Mouse (Mus musculus): ENCODE data around the gene Pcnx2. TPM values are rescaled to one million over a fixed set of nuclear protein-coding genes. Genes with fewer than 3 reads are reported as not detected.

Pcnx2 gene
- polyA plus RNA-seq, 1 experiment, result 41.4 TPM

DNA sequence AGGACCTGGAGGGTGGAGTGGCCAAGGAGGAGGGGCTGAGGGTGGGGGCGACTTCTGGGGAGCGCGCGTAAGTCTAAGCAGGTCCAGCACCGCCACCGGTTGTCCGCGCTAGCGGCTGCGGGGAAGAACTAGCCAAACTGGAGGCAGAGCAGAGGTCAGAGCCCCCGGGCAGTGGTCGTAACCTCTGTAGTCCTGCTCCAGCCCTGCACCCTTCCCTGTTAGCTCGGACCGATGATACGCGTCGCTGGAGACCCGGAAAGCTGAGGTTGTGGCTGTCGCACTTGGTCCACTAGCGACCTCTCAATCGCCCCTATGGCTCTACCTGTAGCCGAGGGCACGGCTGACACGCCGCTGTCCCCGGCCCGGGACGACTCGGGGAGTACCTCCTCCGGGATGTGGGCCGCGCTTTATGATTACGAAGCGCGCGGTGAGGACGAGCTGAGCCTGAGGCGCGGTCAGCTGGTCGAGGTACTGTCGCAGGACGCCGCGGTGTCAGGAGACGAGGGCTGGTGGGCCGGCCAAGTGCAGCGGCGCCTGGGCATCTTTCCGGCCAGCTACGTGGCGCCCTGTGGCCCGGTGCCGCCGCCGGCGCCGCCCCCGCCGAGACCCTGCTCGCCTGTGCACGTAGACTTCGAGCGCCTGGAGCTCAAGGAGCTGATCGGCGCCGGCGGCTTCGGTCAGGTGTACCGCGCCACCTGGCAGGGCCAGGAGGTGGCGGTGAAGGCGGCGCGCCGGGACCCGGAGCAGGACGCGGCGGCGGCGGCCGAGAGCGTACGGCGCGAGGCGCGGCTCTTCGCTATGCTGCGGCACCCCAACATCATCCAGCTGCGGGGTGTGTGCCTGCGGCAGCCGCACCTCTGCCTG is 12.5 kb upstream of the Pcnx2 start, which contains the start of gene Map3k21:
Map3k21 (plus strand) TSS at position 86 of the 864 bp plus-strand sequence.
- Histone ChIP-seq H3K27me3 (ENCODE audit: control insufficient read depth, insufficient read depth, low read length) (no peaks in the 10 kb centered on the region), H3K4me1 (ENCODE audit: control insufficient read depth, insufficient read depth, low read length) (no peaks in the 10 kb centered on the region; the same call in 1 of the 2 replicates), H3K27ac (ENCODE audit: insufficient read depth, low read length) (no peak within 1 kb of the TSS), H3K4me3 (replicated peaks; ENCODE audit: insufficient read depth, low read depth, low read length) (peak within 1 kb of the TSS; percentile 43)
- WGBS, result under 1% methylated on average over 85 of the region's 93 CpGs
- TF ChIP-seq CTCF (IDR thresholded peaks at IDR 0.05; ENCODE audit: borderline replicate concordance, insufficient read depth, low read depth, low read length) (no peak), POLR2A (IDR thresholded peaks at IDR 0.05; ENCODE audit: borderline replicate concordance, insufficient read depth, low read length) (no peak)
- DNase-seq, result peak; percentile 45 to 56

DNA sequence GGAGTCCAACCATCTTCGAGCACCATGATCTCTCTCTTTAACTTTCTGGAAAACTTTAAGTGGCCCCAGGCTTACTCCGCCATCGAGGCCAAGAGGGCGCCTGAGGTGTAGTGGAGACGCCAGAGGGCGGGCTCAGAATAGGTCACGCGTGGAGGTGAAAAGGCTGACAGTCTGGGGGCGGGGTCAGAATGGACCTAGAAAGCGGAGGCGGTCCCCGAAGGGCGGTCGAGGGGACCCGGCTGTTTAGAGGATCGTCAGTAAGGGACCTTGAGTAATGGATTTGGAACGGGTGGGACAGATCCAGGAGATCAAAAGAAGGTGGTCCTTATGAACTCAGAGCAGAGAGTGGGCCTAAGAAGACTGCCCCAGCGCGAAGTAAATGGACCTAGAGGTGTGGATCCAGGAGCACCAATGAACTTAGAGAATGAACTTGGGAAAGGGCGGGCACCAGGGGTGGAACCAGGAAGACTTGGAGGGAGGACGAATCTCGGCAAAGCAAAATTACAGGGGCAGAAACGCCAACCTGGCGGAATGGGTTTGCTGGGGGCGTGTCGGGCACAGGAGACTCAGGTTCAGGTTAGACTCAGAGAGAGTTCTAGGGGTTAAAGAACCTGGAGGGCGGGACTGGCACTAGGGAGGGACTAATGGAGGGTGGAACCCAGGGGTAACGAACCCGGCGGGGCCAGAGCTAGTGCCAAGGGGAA is 11.7 kb upstream of the Pcnx2 start:
- WGBS, result 8% methylated on average over 30 of the region's 30 CpGs
- DNase-seq, result peak in 1 of 2 experiments; percentile 23
- H3K4me3 ChIP-seq (replicated peaks; ENCODE audit: insufficient read depth, low read depth, low read length), result peak overlapping the region; percentile 43
- TF ChIP-seq POLR2A (IDR thresholded peaks at IDR 0.05; ENCODE audit: borderline replicate concordance, insufficient read depth, low read length), result no peak
- TF ChIP-seq CTCF (IDR thresholded peaks at IDR 0.05; ENCODE audit: borderline replicate concordance, insufficient read depth, low read depth, low read length), result no peak
- H3K27ac ChIP-seq (ENCODE audit: insufficient read depth, low read length), result no peak overlapping the region
- no peaks in the 10 kb centered on the region for H3K27me3 ChIP-seq (ENCODE audit: control insufficient read depth, insufficient read depth, low read length)
- H3K4me1 ChIP-seq (ENCODE audit: control insufficient read depth, insufficient read depth, low read length), result no peaks in the 10 kb centered on the region; the same call in 1 of the 2 replicates

DNA sequence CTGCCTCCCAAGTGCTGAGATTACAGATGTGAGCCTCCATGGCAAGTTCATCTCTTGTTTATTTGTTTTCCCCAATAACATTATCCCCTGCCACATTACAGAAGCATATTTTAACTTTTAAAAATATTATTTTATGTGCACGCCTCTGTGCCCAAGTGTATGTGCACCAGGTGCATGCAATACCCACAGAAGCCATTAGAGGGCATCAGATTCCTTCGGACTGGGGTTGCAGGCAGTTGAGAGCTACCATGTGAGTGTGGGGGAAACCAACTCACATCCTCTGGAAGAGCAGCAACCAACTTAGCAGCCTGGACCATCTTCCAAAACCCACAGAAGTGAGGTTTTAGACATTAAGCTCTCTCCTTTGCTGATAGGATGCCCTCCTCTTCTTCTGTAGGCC is 9.2 kb upstream of the Pcnx2 start:
- Histone ChIP-seq H3K4me3 (replicated peaks; ENCODE audit: insufficient read depth, low read depth, low read length) (no peak overlapping the region), H3K27me3 (ENCODE audit: control insufficient read depth, insufficient read depth, low read length) (no peaks in the 10 kb centered on the region), H3K27ac (ENCODE audit: insufficient read depth, low read length) (no peak overlapping the region), H3K4me1 (ENCODE audit: control insufficient read depth, insufficient read depth, low read length) (no peaks in the 10 kb centered on the region; the same call in 1 of the 2 replicates)
- 77% methylated on average over 2 of the region's 2 CpGs for whole genome bisulfite sequencing
- DNase-seq, result no peak
- TF ChIP-seq CTCF (IDR thresholded peaks at IDR 0.05; ENCODE audit: borderline replicate concordance, insufficient read depth, low read depth, low read length) (peak; percentile 6; the same call in 1 of the 2 replicates), POLR2A (IDR thresholded peaks at IDR 0.05; ENCODE audit: borderline replicate concordance, insufficient read depth, low read length) (no peak)

DNA sequence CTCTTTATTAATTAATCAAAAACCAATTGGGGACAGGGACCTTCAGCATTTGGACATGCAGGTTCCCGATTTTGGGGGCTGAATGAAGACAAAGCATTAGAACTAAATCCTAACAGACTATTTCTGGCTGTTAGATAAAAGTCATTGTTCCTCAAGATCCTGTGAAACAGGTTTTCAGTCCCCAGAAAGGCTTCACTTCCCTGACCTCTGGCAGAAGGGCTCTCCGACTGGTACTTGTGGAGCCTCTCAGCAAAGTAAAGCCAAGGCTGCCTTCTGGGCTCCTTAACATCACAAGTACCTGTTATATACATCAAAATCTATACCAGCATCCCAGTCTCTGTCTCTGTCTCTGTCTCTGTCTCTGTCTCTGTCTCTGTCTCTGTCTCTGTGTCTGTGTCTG is 7.2 kb upstream of the Pcnx2 start:
- no peak overlapping the region for H3K4me3 ChIP-seq (replicated peaks; ENCODE audit: insufficient read depth, low read depth, low read length)
- no peak overlapping the region for H3K27ac ChIP-seq (ENCODE audit: insufficient read depth, low read length)
- no peaks in the 10 kb centered on the region; the same call in 1 of the 2 replicates for H3K4me1 ChIP-seq (ENCODE audit: control insufficient read depth, insufficient read depth, low read length)
- 84% methylated on average over 2 of the region's 2 CpGs for WGBS
- TF ChIP-seq POLR2A (IDR thresholded peaks at IDR 0.05; ENCODE audit: borderline replicate concordance, insufficient read depth, low read length), result no peak
- TF ChIP-seq CTCF (IDR thresholded peaks at IDR 0.05; ENCODE audit: borderline replicate concordance, insufficient read depth, low read depth, low read length), result no peak
- DNase-seq, result no peak
- no peaks in the 10 kb centered on the region for H3K27me3 ChIP-seq (ENCODE audit: control insufficient read depth, insufficient read depth, low read length)

DNA sequence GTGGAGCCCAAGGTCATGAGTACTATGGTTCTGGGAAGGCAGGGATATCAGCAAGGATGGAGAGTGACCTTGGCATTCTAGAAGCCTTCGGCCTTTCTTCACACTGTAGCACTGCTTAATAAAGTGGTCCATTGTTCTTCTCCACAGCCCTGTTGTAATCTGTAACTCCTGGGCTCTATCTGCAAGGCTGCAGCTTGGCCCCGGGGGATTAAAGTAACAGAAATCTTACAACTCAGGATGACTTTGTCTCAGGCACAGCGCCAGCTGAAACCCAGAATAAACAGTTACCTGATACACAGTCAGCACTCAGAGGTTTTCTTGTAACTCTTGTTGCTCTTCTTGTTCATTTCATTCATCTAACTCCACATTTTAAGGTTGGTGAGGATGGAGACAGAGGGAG is 4.4 kb upstream of the Pcnx2 start:
- 61% methylated on average over 3 of the region's 3 CpGs for WGBS
- DNase-seq, result no peak
- no peak for TF ChIP-seq CTCF (IDR thresholded peaks at IDR 0.05; ENCODE audit: borderline replicate concordance, insufficient read depth, low read depth, low read length)
- no peak for TF ChIP-seq POLR2A (IDR thresholded peaks at IDR 0.05; ENCODE audit: borderline replicate concordance, insufficient read depth, low read length)

DNA sequence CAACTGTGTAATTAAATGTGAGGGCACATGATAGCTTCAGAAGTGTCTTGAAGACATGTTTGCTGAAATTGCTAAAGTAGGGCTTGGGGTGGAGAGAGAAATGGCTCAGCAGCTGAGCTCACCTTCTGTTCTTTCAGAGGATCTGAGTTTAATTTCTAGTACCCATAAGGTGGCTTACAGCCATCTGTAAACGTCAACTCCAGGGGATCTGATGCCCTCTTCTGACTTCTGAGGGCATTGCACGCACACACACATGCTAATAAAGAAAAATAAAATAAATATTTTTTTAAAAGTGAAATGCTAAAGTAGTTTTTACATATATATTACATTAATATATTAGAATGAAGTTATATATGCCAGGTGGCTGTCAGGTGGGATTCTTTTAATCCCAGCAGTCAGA is 3.0 kb upstream of the Pcnx2 start:
- TF ChIP-seq POLR2A (IDR thresholded peaks at IDR 0.05; ENCODE audit: borderline replicate concordance, insufficient read depth, low read length) (no peak), CTCF (IDR thresholded peaks at IDR 0.05; ENCODE audit: borderline replicate concordance, insufficient read depth, low read depth, low read length) (peak; percentile 32; the same call in 1 of the 2 replicates)
- H3K4me3 ChIP-seq (replicated peaks; ENCODE audit: insufficient read depth, low read depth, low read length), result no peak overlapping the region
- H3K4me1 ChIP-seq (ENCODE audit: control insufficient read depth, insufficient read depth, low read length), result no peaks in the 10 kb centered on the region; the same call in 1 of the 2 replicates
- WGBS, result 37% methylated on average over 2 of the region's 2 CpGs
- peak in 1 of 2 experiments; percentile 14 for DNase-seq
- no peaks in the 10 kb centered on the region for H3K27me3 ChIP-seq (ENCODE audit: control insufficient read depth, insufficient read depth, low read length)
- H3K27ac ChIP-seq (ENCODE audit: insufficient read depth, low read length), result no peak overlapping the region

More for the DNA sequence above, 4.4 kb upstream of the Pcnx2 start:
- Histone ChIP-seq H3K4me3 (replicated peaks; ENCODE audit: insufficient read depth, low read depth, low read length) (no peak overlapping the region), H3K4me1 (ENCODE audit: control insufficient read depth, insufficient read depth, low read length) (no peaks in the 10 kb centered on the region; the same call in 1 of the 2 replicates), H3K27ac (ENCODE audit: insufficient read depth, low read length) (no peak overlapping the region), H3K27me3 (ENCODE audit: control insufficient read depth, insufficient read depth, low read length) (no peaks in the 10 kb centered on the region)

DNA sequence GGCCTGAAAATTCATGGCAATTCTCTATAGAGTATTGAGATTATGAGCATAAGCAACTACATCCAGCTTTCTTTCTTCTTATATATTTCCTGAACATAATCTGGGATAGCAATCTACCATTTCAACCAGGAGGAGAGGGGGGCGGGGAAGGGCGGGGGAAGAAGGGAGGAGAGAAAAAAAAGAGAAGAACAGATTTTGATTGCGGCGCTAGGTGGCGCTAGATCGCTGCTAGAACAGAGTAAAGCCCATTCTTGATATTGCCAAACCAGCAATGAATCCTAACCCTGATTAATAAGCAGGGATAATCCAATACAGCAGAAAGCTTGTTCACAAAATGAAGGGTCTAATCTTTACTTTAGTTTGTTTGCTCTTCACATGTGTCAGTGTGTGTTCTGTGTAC is 782 bp upstream of the Pcnx2 start:
- 0% methylated on average over 6 of the region's 6 CpGs for WGBS
- peak; percentile 66 to 73 for DNase-seq
- no peak for TF ChIP-seq POLR2A (IDR thresholded peaks at IDR 0.05; ENCODE audit: borderline replicate concordance, insufficient read depth, low read length)
- peak; percentile 65; the same call in 1 of the 2 replicates for TF ChIP-seq CTCF (IDR thresholded peaks at IDR 0.05; ENCODE audit: borderline replicate concordance, insufficient read depth, low read depth, low read length)

More for the DNA sequence above, 782 bp upstream of the Pcnx2 start:
- no peaks in the 10 kb centered on the region for H3K27me3 ChIP-seq (ENCODE audit: control insufficient read depth, insufficient read depth, low read length)
- peak overlapping the region; percentile 77 for H3K4me3 ChIP-seq (replicated peaks; ENCODE audit: insufficient read depth, low read depth, low read length)
- peak overlapping the region; percentile 2; the same call in 1 of the 2 replicates for H3K27ac ChIP-seq (ENCODE audit: insufficient read depth, low read length)
- H3K4me1 ChIP-seq (ENCODE audit: control insufficient read depth, insufficient read depth, low read length), result no peaks in the 10 kb centered on the region

All from cerebellum, adult 2 months (tissue).